Mouse (Mus musculus) thymus, postnatal 4 days (tissue): Measurements from ENCODE around the gene Gas2l1.

Experiments used
- DNase-seq: peaks from one replicate; pipeline ENCODE4 v3.0.0; 2021

The Gas2l1 gene

DNA sequence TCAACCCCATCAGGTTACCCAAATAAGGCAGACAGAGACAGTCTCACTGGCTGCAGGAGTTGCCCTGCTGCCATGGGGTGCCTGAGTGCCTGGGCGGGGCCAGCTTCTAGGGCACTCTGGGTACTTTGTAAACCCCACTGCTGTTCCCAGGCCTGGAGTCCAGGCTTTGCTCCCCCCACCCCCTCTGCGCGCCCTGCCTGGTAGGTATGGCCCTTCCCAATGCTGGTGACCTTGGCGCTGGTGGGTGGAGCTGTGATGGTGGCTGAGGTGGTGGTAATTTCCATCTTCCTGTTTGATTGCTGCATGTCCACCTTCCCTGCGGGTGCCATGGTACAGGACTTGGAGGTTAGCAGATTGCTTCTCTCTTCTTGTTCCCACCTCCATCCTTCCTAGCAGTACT lies 24.5 kb downstream of the Gas2l1 start:
- no peak for DNase-seq

DNA sequence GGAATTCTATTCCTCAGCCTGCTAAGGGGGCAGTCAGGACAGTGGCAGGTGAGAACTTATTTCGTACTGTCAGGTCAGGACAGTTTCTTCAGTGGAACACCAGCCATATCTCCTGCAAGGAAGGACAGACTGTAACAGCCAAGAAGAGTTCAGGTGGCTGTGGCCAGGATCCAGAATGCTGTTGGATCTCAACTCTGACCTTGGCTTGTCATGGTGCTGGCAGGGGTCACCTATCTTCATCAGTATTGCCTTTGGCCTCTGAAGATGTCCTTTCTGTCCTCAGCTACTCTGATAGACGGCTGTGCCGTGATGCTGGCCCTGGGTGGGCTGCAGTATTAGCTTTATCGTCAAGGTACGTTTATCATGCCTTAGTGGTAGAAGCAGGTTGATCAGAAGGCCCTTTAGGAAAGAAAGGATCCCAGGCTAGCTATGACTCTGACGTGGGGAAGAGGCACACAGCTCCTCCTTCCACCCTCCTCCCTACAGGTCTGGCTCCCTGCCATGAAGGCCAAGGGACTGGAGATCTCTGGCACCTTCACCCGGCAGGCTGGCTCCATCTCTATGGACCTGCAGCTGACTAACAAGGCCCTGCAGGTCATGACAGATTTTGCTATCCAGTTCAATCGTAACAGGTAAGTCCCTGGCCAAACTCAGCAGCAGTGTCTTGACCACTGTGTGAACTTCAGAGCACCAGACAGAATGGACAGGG lies 27.8 kb downstream of the Gas2l1 start:
- no peak for DNase-seq

DNA sequence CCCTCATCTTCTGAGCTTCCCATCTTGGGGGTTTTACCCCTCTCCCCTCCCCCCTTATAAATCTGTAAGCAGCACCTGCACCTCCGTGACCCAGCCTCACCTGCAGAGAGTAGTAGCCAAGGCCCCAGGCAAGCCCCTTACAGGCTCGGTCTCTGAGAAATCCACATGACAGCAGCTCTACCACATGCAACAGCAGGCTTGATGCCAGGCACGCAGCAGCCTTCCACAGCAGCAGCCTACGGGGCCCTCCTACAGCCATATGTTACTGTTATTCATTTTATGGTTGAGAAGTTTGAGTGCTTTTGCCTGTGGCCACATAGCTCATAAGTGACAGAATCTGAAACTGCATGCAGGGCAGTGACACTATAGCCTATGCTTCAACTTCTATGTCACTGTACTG lies 29.7 kb downstream of the Gas2l1 start:
- DNase-seq, result no peak

DNA sequence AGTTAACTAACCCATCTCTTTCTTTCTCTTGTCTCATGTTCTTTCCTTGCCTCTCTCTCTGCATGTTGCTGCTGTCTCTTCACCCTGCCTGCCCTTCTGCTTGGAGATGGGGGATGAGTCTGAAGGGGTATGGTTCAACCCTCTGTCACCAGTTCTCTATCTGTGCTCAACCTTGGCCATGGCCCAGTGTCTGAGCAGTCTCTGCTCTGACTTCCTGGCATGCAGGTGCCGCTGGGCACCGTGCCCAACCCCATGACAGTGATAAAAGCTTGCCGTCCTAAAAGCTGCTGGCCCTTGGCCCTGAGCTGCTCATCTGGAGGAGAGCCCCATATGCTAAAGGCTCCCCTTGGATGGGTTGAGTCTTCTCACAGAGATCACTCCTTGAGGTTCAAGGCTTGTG lies 32.0 kb downstream of the Gas2l1 start:
- no peak for DNase-seq

DNA sequence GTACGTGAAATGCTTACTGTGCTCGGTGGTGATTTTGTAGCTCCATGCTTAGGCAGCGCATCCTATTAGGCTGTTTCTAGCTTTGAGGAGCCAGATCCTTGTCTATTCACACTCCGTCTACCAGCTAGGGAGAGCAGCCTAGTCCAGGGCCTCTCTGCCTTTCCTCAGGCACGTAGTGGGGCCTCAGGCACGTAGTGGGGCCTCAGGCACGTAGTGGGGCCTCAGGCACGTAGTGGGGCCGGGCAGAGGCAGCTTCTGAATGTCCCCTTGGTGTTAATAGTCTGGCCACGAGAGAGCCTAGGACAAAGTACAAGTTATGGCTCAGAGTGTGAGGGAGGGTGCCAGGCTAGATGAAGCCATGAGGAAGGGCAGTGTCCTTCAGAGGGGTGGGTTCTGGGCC lies 32.4 kb downstream of the Gas2l1 start:
- DNase-seq, result no peak

GRCm38 (mm10) chr11:5028228-5028627 lies 36.9 kb downstream of the Gas2l1 start:
- DNase-seq, result no peak

DNA sequence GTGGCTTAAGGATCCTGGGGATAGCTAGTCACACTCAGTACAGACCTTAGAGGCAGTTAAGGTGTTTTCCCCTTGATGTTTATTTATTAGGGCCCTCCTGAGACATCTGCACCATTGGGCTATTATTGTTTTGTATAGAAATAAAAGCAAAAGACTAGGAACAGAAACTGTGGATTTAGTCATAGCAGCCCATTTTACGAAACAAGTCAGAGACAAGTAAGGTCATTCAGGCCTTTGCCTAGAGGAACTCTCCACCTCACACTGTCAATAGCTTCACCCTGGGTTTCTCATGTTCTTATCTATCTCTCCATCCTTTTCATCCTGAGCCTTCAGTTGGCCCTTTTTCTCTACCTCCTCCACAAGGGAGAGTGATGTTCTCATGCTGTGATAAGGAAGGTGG lies 40.0 kb downstream of the Gas2l1 start:
- no peak for DNase-seq

DNA sequence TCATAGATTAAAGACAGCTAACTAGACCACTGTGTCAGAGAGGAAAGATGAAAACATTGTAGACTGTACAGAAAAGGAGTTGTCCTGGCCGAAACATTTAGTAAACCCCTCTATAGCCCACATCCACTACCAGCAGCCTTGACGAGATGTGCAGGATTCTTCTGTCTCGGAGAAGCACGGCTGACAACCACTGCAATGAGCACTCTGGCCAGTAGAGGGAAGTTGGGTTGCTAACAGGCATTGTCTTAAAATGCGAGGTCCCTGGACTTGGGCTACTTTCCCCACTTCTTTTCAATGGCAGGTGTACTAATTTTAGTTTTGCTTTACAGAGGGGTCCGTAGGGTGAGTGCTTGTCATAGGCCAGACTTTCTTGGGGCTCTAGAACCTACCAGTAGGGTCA lies 47.6 kb downstream of the Gas2l1 start:
- DNase-seq, result peak; percentile 33

- no peak for DNase-seq
These were observed 48.8 kb downstream of the Gas2l1 start for GRCm38 (mm10) chr11:5016286-5016685.

DNA sequence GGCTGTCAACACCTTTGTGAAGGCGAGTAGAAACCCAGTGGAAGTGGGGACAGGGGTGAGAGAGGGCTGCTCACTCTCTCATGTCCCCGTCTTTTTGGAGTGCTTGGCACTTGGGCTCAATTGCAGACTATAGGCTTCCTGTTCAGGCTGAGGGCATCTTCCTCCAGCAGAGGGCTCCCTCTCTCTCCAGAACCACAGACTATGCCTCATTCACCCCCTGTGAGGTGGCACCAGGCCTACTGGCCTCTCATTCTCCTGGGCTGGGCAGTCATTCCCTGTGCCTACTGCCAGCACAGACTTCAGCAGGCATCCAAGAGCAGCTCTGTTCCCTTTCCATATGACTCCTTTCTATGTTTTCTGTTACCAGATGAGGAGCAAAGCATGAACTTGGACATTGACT lies 49.4 kb downstream of the Gas2l1 start:
- peak; percentile 64 for DNase-seq

DNA sequence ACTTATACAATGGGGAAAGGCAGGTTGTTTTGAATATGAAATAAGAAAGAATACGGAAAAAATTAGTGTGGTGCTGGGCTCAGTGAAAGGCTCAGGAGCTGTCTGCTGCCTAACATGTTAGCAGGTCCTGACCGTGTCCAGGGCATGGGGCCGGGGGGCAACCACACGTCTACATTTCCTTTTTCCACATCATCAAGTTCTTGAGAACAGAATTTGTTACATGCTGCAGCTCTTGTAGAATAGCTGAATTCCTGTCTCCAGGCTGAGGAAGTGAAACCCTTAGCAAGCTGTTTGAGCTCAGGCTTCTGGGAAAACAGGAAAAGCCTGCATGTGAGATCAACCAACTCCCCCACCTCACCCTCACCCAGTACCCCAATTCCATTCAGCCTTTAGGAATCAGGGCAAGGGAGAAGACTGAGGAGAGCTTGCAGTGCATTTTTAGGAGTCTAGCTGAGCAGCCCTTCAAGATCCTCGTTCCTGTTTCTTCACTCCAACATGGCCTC lies 52.9 kb downstream of the Gas2l1 start:
- no peak for DNase-seq

DNA sequence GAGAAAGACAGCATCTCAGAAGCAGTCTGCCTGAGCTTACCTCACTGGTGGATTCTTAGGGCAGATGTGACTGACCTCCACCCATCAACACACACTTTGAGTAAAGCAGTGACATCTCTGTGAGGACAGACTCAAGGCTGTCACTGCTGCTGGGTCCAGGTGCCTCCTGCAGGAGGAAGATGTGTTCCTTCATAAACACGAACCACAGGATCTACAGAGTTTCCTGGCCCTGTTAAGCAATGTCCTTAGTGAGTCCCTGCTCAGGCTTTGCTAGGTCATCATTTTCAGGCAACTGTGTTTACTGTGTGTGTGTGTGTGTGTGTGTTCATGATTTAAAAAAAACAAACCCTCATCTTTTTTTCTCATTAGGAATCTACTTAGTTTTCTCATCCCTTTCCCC lies 53.6 kb downstream of the Gas2l1 start:
- DNase-seq, result no peak

GRCm38 (mm10) chr11:5010205-5010604 lies 54.9 kb downstream of the Gas2l1 start:
- DNase-seq, result no peak

DNA sequence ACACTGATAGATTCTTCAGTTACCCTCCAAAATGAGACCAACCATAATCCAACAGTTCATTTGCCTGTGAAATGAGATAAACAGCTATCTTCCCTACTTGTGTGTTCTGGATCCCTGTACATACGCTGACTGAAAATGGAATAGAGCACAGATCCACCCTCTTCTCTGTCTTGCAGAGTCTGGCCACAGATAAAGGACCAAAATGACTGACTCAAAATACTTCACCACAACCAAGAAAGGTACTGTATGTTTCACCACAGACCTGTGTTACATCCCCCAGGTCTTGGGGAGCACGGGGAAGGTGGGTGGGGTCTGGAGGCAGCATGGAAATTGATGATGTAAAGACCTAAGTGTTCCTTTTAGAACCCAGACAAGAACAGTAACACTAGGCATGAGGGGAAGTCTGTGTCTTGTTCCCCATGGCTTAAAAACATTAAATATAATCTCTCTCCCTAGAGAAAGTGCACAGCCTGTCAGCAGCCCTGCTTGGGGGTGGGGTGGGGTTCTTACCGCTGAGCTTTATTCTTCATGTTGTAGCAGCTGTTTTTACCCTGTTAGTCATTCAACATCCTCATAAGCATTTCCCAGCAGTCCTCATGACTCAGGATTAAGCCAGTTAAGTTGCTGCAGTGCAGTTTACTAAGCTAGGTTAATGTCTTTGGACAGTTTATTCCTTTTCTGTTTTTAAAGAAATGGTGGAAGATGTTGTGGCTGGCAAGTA lies 55.6 kb downstream of the Gas2l1 start:
- no peak for DNase-seq

DNA sequence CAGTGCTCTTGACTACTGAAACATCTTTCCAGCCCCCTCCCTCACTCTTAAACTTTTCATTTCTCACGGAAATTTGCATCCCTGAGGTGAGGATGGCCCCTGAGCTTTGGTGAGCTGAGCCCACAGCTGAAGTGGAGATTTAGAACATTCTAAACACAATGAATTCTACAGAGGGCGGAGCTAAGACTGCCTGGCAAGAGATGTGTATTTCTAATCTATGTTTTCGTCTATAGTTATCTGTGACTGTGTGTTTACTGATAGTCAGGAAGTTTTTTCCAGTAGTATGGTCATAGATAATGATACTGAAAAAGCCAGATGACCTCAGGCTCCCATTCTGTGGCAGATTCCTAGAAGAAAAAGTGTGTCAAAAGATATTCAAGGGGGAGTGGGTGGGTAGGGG lies 56.3 kb downstream of the Gas2l1 start:
- no peak for DNase-seq

DNA sequence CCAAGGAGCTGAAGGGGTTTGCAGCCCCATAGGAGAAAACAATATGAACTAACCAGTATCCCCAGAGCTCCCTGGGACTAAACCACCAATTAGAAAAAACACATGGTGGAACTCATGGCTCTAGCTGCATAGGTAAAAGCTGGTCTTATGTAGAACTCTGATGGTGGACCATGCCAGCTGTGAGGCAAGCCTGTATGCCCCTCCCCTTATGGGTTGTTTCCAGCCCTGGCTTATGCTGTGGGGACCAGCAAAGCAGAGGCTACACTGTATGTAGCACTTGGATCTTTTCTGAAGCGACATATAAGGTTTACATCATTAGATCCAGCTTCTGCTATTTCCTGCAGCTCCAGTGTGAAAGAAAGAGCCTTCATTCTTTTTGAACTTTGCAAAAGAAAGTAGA lies 57.9 kb downstream of the Gas2l1 start:
- DNase-seq, result no peak

- no peak for DNase-seq
These were observed 59.6 kb downstream of the Gas2l1 start for GRCm38 (mm10) chr11:5005528-5005927.
